Mouse (Mus musculus) T-helper 1 cell (primary cell): ENCODE data around the gene Art1.

Experiments used
- in situ Hi-C: fragments of 300-600 bp; cut with MboI, MseI; formaldehyde crosslinking; loops from one replicate; pipeline ENCODE4 v1.15.1; 2025; ENCODE audit warnings: high pct_unique_total_duplicates

Gene Art1

DNA sequence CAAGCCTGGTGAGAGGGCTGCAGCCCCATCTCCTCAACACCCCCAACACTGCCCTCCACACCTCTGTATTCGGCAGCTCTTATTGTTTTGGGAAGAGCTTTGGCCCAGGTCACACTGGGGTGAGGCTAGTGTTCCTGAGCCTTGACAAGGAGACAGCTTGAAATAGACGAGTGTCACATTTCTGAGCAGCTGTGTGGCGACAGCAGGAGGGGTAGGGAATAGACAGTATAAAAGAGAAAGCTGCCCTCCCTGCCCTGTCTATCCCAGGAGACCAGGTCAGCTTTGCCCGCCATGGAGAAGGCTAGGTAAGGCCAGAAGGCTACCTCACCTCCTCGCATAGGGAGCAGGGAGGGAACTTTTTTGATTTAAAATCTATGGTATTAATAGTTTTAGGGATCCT lies at the start of gene Art1:
Gene Art1 (plus strand): TSS at position 257 of the 400 bp plus-strand sequence.
- in situ Hi-C loops: no loop called here

DNA sequence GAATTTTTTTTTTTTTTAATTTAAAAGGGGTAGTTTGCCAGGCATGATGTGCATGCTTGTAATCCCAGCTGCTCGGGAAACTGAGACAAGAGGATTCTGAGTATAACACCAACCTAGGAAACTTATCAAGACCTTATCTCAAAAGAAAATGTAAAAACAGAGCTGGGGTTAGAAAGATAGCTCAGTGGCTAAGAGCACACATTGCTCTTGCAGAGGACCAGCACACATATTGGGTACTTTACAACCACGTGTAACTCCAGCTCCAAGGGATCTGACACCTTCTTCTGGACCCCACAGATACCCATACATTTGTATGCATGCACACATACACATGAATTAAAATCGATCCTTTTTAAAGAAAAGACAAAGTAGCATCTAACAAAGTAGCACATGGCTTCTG lies 40.2 kb upstream of the Art1 start:
- in situ Hi-C loops: no loop called here

DNA sequence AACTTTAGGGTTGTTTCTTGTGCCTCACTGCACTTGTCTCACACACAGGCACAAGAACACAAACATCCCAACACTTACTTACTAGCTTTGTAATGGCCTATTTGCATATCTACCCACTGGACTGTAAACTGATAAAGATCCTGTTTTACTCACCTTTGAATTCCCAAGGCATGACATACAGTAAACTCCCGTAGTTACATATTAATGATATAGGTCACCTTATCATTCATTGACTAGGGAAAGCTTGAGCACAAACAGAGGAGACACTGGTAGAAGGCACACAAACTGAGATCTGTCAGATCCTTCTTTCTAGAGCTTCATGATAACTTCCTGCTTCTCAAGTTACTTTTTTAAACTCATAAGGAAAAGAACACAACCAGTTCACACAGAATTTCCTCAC lies 39.3 kb upstream of the Art1 start:
- in situ Hi-C loops: no loop called here

DNA sequence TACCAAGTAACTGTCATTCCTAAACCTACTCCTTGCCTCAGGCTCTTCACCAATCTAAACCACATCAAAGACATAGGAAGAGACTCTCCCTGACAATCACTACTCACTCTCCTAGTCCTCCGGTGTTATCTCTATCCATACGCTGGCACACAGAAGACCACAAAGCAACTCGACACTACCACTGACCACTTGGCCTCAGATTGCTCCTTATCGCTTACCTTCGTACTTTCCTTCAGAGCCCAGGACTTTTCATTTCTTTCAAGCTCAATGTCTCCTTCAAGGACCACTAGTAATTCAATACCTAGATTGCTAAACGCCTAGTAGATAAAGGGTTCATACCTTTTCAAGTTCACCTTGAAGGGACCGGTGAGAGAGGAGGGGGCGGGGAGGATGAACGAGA lies 37.7 kb upstream of the Art1 start:
- in situ Hi-C loops: no loop called here

DNA sequence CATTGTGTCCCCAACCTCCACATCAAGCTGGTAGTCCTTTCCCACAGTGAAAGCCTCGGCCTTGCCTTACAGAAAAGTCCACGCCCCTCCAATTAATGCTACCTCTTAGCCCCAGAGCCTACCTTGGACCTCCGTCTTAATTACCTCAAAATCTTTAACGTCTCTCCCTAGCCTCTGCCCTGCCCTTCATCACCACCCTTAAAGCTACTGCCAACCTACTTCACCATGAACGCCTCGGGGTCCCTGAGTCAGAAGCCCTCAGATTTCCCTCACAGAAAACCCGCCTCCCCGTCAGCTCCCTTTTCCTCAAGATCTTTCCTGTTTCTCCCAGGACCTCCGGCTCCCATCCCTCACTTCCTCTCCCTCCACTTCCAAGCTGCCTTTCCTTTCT lies 36.9 kb upstream of the Art1 start:
- in situ Hi-C loops: no loop called here

DNA sequence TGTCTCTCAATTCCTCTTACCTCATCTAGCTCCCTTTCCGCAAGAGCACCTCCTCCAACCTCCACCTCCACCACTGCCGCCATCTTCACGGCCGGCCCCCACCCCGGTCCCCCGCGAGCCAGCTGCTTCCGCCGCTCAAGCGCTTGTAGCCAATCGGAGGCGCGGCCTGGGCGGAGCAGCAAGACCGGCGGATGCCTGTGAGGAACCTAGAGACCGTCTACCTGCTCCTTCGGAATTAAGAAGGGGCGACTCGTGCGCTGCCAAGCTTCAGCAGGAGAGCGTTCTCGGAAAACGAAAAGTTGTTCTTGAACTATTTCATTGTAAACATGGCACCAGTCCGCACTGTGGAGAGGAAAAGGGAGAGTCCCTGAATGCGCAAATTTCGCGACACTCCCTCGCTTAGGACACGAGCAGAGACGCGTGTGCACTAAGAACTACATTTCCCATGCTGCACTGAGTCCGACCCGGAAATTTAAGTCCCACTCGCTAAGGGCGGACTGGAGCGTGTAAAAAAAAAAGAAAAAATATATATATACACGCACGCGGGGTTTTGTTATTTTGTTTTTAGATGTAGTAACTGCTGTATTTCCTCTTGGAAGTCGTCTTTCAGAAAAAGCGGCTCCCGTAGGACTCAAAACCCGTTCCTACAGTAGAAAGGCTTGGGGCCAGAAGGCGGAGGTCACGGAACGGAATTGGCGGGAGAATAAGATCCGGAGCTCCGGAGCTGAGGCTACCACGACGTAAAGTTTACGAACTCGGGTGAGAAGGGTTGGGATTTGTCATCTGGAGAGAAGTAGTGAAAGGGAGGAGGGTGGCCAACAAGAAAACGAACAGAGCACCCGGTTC lies 36.3 kb upstream of the Art1 start, which contains the start of the genes Rnf121, Xndc1 and Xntrpc:
Gene Rnf121 (minus strand): TSS at position 424 of the 846 bp plus-strand sequence.
Gene Xndc1 (plus strand): TSS at position 466 of the 846 bp plus-strand sequence.
Gene Xntrpc (plus strand): TSS at position 668 of the 846 bp plus-strand sequence.
- in situ Hi-C loops: no loop called here

DNA sequence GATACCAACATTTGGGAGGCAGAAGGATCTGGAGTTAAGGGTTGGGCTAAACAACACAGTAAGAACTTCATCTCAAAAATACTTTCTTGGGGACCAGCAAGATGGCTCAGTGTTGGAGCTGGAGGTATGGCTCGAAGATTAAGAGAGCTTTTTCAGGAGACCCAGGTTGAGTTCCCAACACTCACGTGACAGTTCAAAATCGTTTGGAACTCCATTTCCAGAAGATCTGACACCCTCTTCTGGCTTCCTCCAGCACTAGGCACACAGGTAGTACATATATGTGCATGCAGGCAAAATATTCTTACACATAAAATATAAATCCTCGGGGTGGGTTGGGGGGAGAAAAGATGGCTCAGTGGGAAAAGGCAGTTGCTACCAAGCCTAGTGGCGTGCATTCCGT lies 35.2 kb upstream of the Art1 start:
- in situ Hi-C loops: no loop called here

DNA sequence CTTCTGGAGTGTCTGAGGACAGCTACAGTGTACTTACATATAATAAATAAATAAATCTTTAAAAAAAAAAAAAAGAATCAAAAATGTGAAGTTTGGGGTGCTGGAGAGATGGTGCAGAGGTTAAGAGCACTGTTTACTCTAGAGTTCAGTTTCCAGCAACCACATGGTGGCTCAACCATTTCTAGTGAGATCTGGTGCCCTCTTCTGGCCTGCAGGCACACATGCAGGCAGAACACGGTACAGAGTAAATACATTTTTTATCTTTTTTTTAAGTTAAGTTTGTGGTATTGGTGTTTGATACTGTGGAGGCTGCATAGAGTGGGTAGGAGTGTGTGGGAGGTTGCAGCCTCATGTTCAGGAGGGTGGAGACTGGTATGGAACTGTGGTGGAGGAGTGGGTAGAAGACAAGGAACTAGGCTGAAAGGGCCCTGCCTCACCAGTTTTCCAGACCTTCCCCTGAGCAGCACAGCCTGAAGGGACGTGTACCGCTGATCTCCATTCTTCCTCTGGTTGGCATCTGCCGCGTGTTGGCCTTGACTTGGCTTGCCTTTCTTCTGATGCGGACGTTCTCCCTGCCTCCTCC lies 24.7 kb upstream of the Art1 start:
- in situ Hi-C loops: loop anchor here (5.0 kb wide), 1 partner anchor 415 kb away; the partner anchor contains the start of gene Clpb

DNA sequence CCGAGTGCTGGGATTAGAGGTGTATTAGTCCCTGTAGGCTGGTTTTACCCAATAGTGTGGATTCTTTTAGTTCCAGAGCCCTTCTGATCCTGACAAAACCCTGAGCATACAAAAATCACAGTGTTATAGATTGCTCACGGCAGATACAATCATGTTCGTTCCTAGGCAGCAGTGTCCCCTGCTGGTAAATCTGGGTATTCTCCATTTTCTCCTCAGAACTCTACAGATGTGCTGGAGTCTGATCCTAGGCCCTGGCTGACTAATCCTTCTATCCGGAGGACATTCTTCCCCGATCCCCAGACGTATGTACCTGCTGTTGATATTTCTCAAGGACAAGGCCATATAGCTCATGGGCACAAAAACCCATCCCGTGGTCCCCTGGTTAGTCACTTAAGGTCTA lies 23.0 kb upstream of the Art1 start:
- in situ Hi-C loops: loop anchor here (5.0 kb wide), 1 partner anchor 416 kb away; the partner anchor contains the start of gene Clpb

DNA sequence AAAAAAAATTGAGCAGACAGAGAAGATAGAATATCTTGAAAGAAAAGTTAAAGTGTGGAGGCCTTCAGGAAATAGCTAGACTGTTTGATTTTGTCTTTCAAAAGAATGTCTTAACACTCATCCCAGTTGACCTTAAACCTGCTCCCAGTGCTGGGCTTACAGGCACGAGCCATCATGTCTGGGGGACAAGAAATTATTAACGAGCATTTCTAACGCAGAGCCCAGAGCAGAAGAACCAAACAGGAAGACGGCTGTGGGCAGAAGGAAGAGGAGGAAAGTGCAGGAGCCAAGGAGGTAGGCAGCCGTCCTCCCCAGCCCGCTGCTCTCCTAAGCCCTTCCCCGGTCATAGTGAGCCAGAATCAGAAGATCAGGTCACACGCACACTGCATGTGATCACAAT lies 21.2 kb upstream of the Art1 start:
- in situ Hi-C loops: loop anchor here (5.0 kb wide), 1 partner anchor 153 kb away; no protein-coding TSS in a partner anchor

DNA sequence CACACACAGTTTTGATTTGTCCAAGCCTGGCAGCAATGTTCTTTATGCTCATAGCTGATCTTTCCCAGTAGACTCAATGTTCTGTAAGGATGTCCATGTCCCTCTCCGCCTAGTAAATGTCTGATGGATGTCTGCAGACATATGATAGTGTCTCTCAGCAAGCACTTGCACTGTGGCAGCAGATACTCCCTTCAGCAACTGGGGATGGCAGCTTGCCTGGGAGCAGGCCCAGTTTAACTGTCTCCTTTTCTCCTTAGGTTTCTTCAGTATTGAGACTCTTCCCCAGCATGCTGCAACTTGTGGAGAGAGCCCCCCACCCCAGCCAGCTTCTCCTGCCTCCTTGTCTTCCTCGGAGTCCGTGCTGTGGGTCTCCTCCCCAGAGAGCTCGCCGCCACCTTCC lies 19.8 kb upstream of the Art1 start:
- in situ Hi-C loops: loop anchor here (5.0 kb wide), 1 partner anchor 154 kb away; no protein-coding TSS in a partner anchor

DNA sequence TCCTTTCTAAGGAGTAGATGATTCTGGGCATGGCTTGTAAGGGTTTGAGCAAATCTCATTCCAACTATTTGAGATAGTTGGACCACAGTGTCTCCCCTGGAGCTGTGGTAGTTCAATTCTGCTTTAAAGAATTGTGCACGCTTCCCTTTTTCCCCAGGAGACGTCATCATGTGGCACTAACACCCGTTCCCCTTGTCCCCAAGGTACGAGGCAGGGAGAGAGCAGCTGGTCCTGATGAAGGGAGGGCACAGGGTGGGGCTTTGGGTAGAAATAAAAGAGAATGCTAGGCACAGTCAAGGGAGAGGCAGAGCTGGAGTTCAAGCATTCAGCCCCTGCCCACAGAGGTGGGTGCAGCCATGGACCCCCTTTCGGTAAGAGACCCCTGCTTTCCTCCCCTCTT lies 18.7 kb upstream of the Art1 start, which contains the start of gene Trpc2:
Gene Trpc2 (plus strand): TSS at position 301 of the 400 bp plus-strand sequence.
- in situ Hi-C loops: loop anchor here (5.0 kb wide), 1 partner anchor 156 kb away; no protein-coding TSS in a partner anchor

DNA sequence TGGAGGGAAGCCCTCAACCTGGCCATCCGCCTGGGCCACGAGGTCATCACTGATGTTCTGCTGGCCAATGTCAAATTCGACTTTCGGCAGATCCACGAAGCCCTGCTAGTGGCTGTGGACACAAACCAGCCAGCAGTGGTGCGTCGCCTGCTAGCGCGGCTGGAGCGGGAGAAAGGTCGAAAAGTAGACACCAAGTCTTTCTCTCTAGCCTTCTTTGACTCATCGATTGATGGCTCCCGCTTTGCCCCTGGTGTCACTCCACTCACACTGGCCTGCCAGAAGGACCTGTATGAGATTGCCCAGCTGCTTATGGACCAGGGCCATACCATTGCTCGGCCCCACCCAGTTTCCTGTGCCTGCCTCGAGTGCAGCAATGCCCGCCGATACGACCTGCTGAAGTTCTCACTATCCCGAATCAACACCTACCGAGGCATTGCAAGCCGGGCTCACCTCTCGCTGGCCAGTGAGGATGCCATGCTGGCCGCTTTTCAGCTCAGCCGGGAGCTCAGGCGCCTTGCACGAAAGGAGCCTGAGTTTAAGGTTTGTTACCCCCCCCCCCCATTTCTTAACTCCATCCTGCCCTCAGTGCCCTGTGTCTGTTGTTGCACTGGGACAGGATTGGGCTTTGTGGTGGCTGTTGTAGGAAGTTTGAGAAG lies 17.4 kb upstream of the Art1 start:
- in situ Hi-C loops: loop anchor here (5.0 kb wide), 1 partner anchor 157 kb away; no protein-coding TSS in a partner anchor

DNA sequence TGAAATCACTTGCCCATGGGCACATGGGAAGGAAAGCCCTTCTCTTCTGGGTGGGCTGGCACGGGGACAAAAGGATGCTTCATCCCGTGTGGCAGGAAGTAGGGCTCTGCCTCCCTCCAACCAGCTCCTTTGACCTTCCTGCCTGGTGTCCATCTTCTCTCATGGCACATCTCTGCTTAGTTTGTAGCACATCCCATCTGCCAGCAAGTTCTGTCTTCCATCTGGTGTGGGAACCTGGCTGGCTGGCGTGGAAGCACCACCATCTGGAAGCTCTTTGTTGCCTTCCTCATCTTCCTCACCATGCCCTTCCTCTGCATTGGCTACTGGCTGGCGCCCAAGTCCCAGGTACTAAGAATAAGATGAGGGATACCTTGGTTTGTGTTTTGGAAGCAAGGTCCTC lies 14.2 kb upstream of the Art1 start:
- in situ Hi-C loops: no loop called here

DNA sequence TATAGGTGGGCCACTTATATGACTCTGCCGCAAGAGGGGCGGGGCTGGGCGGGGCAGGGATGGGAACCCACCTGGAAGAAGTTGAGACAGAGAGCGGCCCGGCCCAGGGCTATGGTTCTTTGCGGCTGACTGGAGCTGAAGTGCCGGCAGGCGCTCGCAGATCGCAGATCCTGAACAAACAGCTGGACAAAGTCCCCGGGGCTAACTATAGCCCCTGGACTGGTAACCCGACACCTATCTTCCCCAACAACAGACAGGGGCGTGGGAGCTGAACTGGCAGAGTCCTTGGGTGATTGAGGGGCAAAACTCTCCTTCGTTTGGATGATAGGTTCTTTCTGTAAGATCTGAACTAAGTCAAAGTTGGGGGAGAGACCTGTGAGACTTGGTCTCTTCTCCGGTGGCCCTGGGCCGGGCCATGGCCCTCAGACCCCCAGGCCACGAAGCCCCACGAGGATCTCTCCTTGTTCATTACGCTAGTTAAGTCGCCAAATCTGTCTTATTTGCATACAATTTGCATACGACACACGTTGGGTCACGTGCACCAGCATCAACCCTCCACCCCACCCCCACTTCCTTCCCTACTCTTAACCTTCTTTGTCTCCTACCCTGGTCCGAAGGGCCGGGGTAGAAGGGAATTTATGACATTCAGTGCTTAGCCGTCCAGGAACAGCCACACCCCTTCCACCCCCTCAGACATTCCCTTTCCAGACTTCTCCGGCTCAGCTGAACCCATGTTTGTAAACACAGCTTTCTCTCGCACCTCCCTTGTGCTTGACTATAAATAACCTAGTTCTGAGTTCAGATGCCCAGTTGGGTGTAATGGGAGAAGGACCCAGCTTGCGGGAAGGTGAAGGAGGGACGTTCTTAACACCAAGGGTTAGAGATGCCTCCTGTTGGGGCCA lies 1.5 kb upstream of the Art1 start:
- in situ Hi-C loops: no loop called here

DNA sequence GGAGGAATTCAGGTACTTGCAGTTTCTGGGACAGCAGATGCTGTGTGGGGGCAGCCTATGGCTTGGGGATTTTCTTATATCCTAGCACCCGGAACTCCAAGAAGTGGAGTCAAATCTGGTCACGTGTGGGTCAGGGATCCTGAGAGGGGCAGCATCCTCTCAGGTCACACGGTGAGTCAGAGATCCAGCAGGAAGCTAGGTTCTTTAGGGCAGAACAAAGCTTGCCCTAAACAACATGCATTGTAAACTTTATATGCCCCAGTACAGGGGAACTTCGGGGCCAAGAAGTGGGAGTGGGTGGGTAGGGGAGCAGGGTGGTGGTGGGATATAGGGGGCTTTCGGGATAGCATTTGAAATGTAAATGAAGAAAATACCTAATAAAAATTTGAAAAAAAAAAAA lies 675 bp upstream of the Art1 start:
- in situ Hi-C loops: no loop called here

DNA sequence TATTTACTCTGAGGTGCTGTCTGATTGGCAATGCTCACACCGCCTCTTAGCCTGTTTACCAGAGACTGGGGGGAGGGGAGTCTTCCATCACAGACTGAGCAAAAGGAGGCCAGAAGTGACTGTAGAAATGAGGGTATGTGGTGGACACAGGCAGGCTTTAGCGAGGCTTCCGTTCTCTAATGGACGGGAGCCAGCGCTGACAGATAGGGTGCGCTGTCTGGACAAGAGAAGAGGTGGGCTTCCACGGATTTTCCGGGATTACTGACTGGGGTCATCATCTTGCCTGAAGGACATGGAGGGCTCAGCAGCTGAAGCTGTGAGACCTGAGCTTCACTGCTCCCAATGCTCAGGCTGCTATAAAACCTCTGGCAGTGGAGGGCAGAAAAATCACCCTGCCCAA lies 698 bp downstream of the Art1 start:
- in situ Hi-C loops: no loop called here

DNA sequence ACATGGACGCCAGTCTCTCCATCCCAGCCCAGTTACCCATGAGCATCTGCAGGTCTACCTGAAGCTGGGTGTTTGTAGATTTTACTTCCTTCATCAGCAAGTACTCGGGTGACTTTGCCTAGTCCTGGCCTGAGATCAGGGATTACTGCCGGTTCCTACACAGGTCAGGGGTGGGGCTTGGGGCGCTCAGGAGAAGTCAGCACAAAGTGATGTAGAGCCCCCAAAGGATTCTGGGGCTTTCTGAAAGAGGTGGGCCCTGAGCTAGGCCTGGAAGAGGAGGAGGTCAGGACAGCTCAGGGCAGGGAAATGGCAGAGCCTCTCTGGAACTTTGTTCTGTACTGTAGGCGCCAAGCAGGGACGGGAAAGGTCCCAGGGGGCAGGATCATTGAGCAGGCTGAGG lies 1.2 kb downstream of the Art1 start:
- in situ Hi-C loops: no loop called here

DNA sequence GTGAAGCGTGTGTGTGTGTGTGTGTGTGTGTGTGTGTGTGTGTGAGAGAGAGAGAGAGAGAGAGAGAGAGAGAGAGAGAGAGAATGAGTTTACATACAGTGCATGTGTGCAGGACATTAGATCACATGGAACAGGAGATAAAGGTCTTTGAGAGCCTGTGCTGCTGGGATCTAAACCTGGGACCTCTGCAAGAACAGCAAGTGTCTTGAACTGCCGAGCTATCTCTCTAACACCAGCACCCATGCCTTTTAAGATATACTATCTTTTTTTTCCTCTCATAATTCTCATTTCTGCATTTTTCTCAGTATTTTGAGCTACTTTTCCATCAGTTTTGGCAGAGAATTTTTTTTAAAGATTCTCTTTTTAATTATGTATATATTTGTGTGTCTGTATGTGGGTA lies 2.0 kb downstream of the Art1 start:
- in situ Hi-C loops: no loop called here

DNA sequence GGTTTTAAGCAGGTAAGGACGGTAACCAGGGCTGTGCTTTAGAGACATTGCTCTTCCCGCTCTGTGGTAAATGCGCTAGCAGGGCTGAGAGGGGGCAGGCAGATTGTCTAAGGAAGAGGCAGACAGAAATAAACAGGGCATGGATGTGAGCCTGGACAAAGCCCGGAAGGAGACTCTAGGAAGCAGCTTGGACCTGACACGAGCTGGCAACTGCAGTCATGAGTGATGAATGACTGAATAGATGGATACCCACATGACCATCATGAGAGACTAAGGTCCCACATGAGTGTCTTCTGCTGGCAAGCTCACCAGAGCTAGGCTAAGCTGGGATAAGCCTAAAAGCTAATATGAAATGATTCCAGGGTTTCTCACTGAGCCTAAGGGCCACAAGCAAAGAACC lies 2.6 kb downstream of the Art1 start:
- in situ Hi-C loops: no loop called here

DNA sequence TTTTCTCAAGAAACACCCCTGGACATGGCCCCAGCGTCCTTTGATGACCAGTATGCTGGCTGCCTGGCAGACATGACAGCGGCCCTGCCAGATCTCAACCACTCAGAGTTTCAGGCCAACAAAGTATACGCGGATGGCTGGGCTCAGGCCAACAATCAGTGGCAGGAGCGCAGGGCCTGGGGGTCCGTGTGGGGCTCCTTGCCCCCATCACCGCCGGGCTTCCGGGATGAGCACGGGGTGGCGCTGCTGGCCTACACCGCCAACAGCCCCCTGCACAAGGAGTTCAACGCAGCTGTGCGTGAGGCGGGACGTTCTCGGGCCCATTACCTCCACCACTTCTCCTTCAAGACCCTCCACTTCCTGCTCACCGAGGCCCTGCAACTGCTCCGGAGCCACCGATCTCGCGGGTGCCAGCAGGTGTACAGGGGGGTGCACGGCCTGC lies 5.2 kb downstream of the Art1 start:
- in situ Hi-C loops: no loop called here
